Mouse (Mus musculus): Measurements from ENCODE around the gene Tef. TPM values are rescaled to one million over a fixed set of nuclear protein-coding genes. Genes with fewer than 3 reads are reported as not detected.
A peak's percentile ranks its signal among the peaks of the same experiment; 100 is the strongest.

Tef gene
- total and polyA plus RNA-seq, 3 experiments: 28.1 to 75.8 (median 61.5) TPM

DNA sequence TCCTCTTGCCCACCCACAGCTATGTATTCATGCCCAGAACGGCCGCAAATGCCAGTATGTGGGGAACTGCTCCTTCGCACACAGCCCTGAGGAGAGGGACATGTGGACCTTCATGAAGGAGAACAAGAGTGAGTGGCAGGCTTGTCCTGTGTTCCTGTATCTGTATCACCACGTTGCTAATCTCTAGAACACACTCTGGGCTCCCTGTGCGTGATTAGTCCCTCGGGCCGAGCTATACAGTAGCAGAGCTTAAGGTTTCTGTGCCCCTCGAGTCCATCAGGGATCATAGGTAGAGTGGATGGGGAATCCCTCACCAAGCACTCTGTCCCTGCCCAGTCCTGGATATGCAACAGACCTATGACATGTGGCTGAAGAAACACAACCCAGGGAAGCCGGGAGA is 9.8 kb upstream of the Tef start:
- Histone ChIP-seq H3K9me3 (replicated peaks) (no peaks in the 10 kb centered on the region), H3K4me1 (ENCODE audit: insufficient read depth, low read depth, low read length) (no peaks in the 10 kb centered on the region), H3K36me3 (replicated peaks) (peaks cover 78% of the 10 kb centered on the region), H3K4me3 (ENCODE audit: low read depth, low read length) (no peak overlapping the region), H3K27me3 (ENCODE audit: insufficient read depth, low read length) (no peaks in the 10 kb centered on the region)
- no peak for ATAC-seq (ENCODE audit: extremely low read depth, insufficient number of reproducible peaks, low FRiP score, poor library complexity, severe bottlenecking)
- TF ChIP-seq GATA1 (IDR thresholded peaks at IDR 0.05; ENCODE audit: borderline replicate concordance, low read length) (no peak), POLR2AphosphoS5 (IDR thresholded peaks at IDR 0.05; ENCODE audit: insufficient replicate concordance, low read depth, low read length) (no peak), TAL1 (conservative IDR thresholded peaks at IDR 0.05; ENCODE audit: low read depth, low read length) (no peak), CTCF (IDR thresholded peaks at IDR 0.05; ENCODE audit: low read depth, low read length) (no peak), GATA2 (IDR thresholded peaks at IDR 0.05; ENCODE audit: borderline replicate concordance, low read depth, low read length) (no peak)
- no peak for DNase-seq (ENCODE audit: low spot score)

DNA sequence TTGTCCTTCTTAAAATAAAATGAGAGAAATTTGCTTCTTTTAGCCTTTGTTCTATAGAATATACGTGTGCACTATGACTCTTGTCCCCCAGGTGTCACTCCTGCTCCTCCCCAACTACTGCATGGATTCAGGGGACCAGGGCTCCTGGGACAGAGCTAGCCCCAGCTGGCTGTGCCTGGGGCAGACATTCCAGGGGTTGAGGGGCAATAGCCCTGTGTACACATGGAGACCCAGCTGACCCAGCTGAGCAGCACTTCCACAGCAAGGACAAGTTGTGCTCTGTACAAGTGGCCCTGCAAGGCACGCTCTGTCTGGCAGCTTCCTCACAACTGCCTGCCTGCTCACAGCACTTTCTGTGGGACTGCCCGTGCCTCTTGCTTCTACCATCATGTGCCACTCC is 6.0 kb upstream of the Tef start:
- DNase-seq (ENCODE audit: low spot score) (peak; percentile 35), ATAC-seq (ENCODE audit: extremely low read depth, insufficient number of reproducible peaks, low FRiP score, poor library complexity, severe bottlenecking) (no peak)
- Histone ChIP-seq H3K4me1 (ENCODE audit: insufficient read depth, low read depth, low read length) (peaks cover 4% of the 10 kb centered on the region; the same call in 1 of the 2 replicates), H3K27me3 (ENCODE audit: insufficient read depth, low read length) (no peaks in the 10 kb centered on the region), H3K36me3 (replicated peaks) (peaks cover 52% of the 10 kb centered on the region), H3K9me3 (replicated peaks) (no peaks in the 10 kb centered on the region), H3K4me3 (ENCODE audit: low read depth, low read length) (peak overlapping the region; percentile 1; the same call in 1 of the 2 replicates)
- no peak for TF ChIP-seq TAL1 (conservative IDR thresholded peaks at IDR 0.05; ENCODE audit: low read depth, low read length)
- TF ChIP-seq CTCF (IDR thresholded peaks at IDR 0.05; ENCODE audit: low read depth, low read length): peak; percentile 3; the same call in 1 of the 2 replicates

DNA sequence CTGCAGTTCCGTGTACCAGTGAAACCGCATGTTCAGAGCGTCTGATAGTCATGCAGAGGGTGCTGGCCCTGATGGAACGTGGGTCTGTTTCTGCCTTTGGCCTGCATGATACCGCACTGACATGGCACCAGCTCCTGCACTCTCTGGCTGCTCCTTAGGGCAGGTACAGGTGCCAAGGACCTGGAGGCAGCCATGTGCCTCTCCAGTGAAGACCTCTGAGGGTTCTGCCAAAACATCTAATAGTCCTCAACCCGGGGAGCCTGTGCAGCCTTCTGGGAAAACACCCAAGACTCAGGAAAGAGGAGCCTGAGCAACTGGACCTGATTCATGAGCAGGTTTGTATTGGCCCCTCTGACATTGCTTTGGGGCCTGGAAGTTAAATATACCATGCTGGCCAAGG is 4.4 kb upstream of the Tef start:
- Histone ChIP-seq H3K36me3 (replicated peaks) (peaks cover 38% of the 10 kb centered on the region), H3K4me3 (ENCODE audit: low read depth, low read length) (no peak overlapping the region), H3K9me3 (replicated peaks) (no peaks in the 10 kb centered on the region), H3K4me1 (ENCODE audit: insufficient read depth, low read depth, low read length) (peaks cover 20% of the 10 kb centered on the region), H3K27me3 (ENCODE audit: insufficient read depth, low read length) (no peaks in the 10 kb centered on the region)
- no peak for TF ChIP-seq GATA1 (IDR thresholded peaks at IDR 0.05; ENCODE audit: borderline replicate concordance, low read length)
- no peak for TF ChIP-seq GATA2 (IDR thresholded peaks at IDR 0.05; ENCODE audit: borderline replicate concordance, low read depth, low read length)
- no peak for TF ChIP-seq CTCF (IDR thresholded peaks at IDR 0.05; ENCODE audit: low read depth, low read length)
- TF ChIP-seq POLR2AphosphoS5 (IDR thresholded peaks at IDR 0.05; ENCODE audit: insufficient replicate concordance, low read depth, low read length): no peak
- TF ChIP-seq TAL1 (conservative IDR thresholded peaks at IDR 0.05; ENCODE audit: low read depth, low read length): no peak
- ATAC-seq (ENCODE audit: extremely low read depth, insufficient number of reproducible peaks, low FRiP score, poor library complexity, severe bottlenecking) (no peak), DNase-seq (ENCODE audit: low spot score) (no peak)

DNA sequence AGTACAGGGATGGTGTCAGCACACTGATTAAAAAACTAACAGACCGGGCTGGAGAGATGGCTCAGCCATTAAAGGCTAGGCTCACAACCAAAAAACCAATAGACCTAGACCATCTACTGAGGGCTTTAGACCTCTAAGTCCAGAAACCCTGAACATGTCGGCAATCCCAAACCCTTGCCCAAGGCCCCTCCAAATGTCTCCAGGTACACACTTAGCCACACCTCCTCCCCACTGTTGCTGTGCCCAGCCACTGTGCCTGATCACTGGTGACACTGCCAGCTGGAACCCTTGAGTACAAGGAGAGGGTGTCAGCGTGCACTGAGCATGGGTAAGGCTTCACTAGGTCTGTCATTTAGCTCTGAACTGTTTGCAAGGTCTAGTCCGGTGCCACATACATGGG is 3.8 kb upstream of the Tef start:
- H3K4me1 ChIP-seq (ENCODE audit: insufficient read depth, low read depth, low read length): peaks cover 26% of the 10 kb centered on the region
- DNase-seq (ENCODE audit: low spot score): no peak
- no peaks in the 10 kb centered on the region for H3K9me3 ChIP-seq (replicated peaks)
- peaks cover 32% of the 10 kb centered on the region for H3K36me3 ChIP-seq (replicated peaks)
- TF ChIP-seq CTCF (IDR thresholded peaks at IDR 0.05; ENCODE audit: low read depth, low read length) (no peak), GATA2 (IDR thresholded peaks at IDR 0.05; ENCODE audit: borderline replicate concordance, low read depth, low read length) (no peak), GATA1 (IDR thresholded peaks at IDR 0.05; ENCODE audit: borderline replicate concordance, low read length) (no peak), TAL1 (conservative IDR thresholded peaks at IDR 0.05; ENCODE audit: low read depth, low read length) (no peak), POLR2AphosphoS5 (IDR thresholded peaks at IDR 0.05; ENCODE audit: insufficient replicate concordance, low read depth, low read length) (no peak)
- H3K27me3 ChIP-seq (ENCODE audit: insufficient read depth, low read length): no peaks in the 10 kb centered on the region
- no peak overlapping the region for H3K4me3 ChIP-seq (ENCODE audit: low read depth, low read length)
- ATAC-seq (ENCODE audit: extremely low read depth, insufficient number of reproducible peaks, low FRiP score, poor library complexity, severe bottlenecking): no peak

DNA sequence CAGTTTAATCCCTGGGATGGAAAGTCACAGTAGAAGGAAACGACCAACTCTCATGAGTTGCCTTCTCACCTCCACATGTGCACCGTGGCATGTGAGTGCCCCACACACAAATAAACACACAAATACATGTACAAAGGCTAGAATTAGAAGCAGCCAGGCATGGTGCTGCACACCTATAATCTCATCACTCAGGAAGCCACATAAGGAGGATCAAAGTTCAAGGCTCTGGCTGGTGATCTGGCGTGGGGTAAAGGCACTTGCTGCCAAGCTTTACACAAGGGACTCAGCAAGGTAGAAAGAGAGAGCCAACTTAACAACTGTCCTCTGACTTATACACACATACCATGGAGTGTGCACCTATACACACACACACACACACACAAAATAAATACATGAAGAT is 1.8 kb upstream of the Tef start:
- no peak for ATAC-seq (ENCODE audit: extremely low read depth, insufficient number of reproducible peaks, low FRiP score, poor library complexity, severe bottlenecking)
- no peaks in the 10 kb centered on the region for H3K27me3 ChIP-seq (ENCODE audit: insufficient read depth, low read length)
- DNase-seq (ENCODE audit: low spot score): no peak
- H3K4me3 ChIP-seq (ENCODE audit: low read depth, low read length): no peak overlapping the region
- peaks cover 40% of the 10 kb centered on the region for H3K4me1 ChIP-seq (ENCODE audit: insufficient read depth, low read depth, low read length)
- H3K9me3 ChIP-seq (replicated peaks): no peaks in the 10 kb centered on the region
- no peak for TF ChIP-seq GATA2 (IDR thresholded peaks at IDR 0.05; ENCODE audit: borderline replicate concordance, low read depth, low read length)
- TF ChIP-seq POLR2AphosphoS5 (IDR thresholded peaks at IDR 0.05; ENCODE audit: insufficient replicate concordance, low read depth, low read length): no peak
- TF ChIP-seq GATA1 (IDR thresholded peaks at IDR 0.05; ENCODE audit: borderline replicate concordance, low read length): no peak
- TF ChIP-seq TAL1 (conservative IDR thresholded peaks at IDR 0.05; ENCODE audit: low read depth, low read length): no peak
- no peak for TF ChIP-seq CTCF (IDR thresholded peaks at IDR 0.05; ENCODE audit: low read depth, low read length)
- H3K36me3 ChIP-seq (replicated peaks): peaks cover 13% of the 10 kb centered on the region

DNA sequence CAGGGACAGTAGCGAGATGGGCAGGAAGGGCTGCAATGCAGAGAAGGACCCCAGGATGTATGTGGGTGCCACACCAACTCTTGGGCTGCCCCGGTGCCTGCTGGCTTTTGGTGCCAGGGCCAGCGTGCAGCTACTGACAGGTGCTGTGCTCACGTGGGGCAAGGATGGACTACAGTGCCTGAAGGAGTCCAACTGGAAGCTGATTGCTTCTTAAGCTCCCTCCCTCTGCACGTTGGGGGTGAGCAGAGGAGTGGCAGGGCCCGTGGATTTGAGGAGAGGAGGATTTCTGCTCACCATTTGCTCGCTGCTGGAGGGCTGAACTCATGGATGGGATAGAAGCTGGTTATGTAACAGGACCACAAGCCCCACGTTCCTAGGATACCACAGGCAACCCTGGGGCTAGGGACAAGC is 725 bp downstream of the Tef start:
- DNase-seq (ENCODE audit: low spot score) (no peak), ATAC-seq (ENCODE audit: extremely low read depth, insufficient number of reproducible peaks, low FRiP score, poor library complexity, severe bottlenecking) (no peak)
- no peak for TF ChIP-seq CTCF (IDR thresholded peaks at IDR 0.05; ENCODE audit: low read depth, low read length)
- TF ChIP-seq GATA1 (IDR thresholded peaks at IDR 0.05; ENCODE audit: borderline replicate concordance, low read length): no peak
- TF ChIP-seq GATA2 (IDR thresholded peaks at IDR 0.05; ENCODE audit: borderline replicate concordance, low read depth, low read length): no peak
- TF ChIP-seq POLR2AphosphoS5 (IDR thresholded peaks at IDR 0.05; ENCODE audit: insufficient replicate concordance, low read depth, low read length): no peak
- TF ChIP-seq TAL1 (conservative IDR thresholded peaks at IDR 0.05; ENCODE audit: low read depth, low read length): no peak
- Histone ChIP-seq H3K9me3 (replicated peaks) (no peaks in the 10 kb centered on the region), H3K36me3 (replicated peaks) (peaks cover 2% of the 10 kb centered on the region), H3K4me1 (ENCODE audit: insufficient read depth, low read depth, low read length) (peaks cover 43% of the 10 kb centered on the region), H3K27me3 (ENCODE audit: insufficient read depth, low read length) (no peaks in the 10 kb centered on the region), H3K4me3 (ENCODE audit: low read depth, low read length) (peak overlapping the region; percentile 69)
